Mouse (Mus musculus) T-helper 17 cell (primary cell): Measurements from ENCODE around the gene Map1s.

Source experiments
- in situ Hi-C, 2 experiments: fragments of 300-600 bp; cut with MboI, MseI; formaldehyde crosslinking; loops; 1 replicate in 1 of 2; 2 replicates in 1 of 2; pipeline ENCODE4 v1.15.1; 2025; ENCODE audit warnings: high pct_unique_total_duplicates in 2 of 2

Map1s gene

DNA sequence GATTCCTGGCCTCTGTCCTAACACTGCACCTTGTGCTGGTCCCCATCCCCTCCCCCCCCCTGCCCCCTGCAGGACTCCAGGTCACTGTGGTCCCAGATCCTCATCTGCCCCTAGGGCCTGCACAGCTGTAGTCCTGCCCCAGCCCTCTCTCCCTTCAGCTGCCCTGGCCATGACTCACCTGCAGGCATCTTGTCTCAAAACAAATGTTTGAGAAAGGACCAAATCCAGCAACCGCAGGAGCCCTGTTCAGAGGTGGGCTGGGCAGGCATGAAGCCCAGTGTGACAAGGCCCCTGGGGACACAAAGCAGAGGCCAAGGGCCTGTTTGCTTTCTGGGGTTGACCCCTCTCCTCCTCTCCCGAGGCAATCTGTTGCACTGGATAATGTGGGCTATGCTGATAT is 27.6 kb upstream of the Map1s start:
- in situ Hi-C loops, result no loop called here

DNA sequence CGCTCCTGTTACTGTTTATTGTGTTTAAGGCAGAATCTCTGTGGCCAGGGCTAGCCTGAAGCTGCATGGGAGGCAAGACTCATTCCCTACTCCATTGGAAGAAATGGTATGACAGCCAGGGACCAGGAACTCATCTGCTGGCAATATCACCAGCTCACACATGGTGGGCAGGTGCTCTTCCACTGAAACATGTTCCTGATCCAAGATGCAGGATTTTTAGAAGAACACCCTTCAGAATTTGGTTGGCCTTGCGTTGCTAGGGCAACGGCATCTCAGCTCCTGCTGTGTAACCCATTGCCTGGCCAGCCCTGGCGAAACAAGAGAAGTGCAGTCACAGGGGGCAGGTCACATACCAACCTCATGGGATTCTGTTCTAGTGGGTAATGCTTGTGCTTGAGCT is 26.2 kb upstream of the Map1s start:
- in situ Hi-C loops, result no loop called here

DNA sequence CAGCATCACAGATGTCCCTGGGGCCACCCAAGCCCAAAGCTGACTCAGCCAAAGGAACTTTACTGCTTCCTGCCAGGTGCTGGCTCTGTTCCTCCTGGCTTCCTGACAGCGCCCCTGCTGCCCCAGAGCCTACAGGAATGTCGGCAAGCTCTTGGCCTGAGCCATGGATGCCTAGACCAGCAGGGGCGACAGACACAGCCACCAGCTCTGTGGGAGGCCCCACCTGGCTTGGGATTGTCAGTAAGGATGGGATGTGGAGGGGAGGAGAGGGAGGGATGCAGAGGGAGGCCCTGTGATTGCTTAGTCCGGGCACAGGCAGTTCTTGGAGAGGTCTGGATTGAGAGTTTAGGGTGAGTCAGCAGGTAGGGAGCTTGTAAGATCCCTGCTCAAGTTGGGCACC is 25.6 kb upstream of the Map1s start:
- in situ Hi-C loops, result no loop called here

DNA sequence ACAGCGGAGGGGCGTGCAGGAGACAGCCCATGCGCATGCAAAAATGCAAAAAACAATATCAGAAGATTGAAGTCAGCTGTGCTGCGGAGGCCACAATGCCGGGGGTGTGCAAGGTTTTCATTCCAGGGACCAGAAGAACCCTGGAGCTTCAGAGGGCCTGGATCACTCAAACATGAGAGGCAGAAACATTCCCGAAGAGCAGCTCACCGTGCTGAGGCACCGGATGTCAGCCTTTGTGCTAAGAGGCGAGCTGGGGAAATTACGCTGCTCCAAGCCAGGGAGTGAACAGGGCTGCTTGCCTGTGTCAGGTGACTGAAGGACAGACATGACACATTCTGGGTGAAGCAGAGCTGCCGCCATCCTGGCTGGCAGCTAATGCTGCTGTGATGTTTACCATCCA is 25.2 kb upstream of the Map1s start:
- in situ Hi-C loops, result no loop called here

DNA sequence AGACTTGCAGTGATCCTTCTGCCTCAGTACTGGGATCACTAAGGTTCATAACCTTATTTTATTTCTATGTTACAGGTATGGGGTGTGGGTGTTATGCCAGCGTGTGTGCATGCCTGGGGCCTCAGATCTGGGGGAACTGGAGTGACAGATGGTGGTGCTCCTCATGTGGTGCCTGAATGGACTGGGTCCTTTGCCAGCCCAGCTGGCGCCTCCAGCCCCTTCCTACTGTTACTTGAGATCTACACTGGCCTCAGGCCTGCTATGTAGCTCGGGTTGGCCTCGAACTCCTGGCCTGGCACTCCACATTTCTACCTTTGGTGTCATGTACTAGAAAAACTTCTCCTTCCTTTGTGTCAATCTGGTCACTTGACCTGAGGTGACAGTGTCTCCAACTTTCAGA is 21.5 kb upstream of the Map1s start:
- in situ Hi-C loops, result no loop called here

DNA sequence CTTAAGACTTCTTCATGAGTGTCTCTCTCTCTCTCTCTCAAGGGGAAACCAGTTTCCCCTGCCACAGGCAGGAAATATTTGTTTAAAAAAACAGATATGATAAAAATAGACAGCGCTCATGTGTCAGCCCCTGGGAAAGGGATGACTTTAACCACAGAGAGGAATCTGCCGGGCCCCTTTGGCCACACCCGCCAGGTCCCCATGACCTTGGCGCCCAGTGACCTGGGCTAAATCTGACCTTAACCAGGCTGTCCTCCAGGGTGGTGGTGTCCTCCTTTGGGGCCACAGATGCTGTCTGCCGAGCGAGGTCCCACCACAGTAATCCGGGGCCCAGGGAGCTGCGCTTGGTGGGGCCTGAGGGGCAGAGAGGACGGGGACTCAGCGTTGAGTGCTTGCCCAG is 21.0 kb upstream of the Map1s start:
- in situ Hi-C loops, result no loop called here

DNA sequence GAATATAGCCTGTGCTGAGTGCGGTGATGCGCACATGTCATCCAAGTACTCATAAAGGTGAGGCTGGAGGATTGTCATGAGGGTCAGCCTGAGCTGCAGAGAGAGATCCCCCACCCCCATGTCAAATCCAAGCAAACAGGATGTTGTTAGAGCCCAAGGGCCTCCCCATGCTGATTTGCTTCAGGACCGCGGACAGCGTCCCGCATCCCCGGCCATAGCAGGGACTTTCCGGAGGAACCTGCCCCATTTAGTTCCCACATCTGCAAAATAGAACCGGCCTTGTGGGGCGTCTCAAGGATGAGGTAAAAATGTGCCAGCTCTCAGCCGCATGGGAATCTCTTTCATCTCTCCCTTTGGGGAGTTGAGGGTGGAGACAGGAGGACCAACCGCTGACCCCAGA is 20.1 kb upstream of the Map1s start:
- in situ Hi-C loops, result no loop called here

DNA sequence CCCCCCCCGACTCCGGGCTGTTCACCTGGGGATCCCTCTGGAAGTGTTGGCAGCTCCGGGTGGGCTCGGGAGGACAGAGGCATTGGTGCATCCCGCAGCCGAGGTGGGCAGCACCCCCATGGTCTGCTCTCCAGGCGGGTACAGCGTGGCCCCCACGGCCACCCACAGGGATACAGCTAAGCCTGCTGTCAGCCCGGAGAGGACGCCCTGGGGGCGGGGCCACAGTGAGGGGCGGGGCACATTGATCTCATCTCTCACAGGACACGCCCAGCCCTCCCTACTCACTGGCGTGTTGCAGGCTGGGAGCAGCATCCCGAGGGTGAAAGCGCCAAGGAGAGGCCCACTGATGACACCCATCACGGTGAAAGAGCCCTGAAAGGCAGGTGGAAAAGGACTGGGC is 18.1 kb upstream of the Map1s start:
- in situ Hi-C loops, result no loop called here

DNA sequence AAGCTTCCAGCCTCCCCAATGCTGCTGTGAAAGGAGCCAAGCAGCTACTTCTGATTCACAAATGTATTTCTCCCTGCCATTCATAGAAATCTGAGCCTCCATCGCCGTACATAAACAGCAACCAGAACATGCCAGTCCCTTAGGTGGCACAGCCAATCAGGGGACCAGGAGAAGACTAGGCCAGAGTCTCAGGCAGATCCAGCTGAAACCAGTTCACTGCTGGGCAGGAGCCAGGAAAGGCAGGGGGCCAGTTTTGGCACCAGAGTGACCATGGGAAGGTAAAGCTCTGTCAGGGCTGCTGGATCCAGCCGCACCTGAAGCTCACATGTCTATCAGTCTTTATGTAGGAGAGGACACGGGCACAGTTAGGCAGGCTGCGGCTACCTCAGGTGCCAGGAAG is 15.1 kb upstream of the Map1s start:
- in situ Hi-C loops, result no loop called here

DNA sequence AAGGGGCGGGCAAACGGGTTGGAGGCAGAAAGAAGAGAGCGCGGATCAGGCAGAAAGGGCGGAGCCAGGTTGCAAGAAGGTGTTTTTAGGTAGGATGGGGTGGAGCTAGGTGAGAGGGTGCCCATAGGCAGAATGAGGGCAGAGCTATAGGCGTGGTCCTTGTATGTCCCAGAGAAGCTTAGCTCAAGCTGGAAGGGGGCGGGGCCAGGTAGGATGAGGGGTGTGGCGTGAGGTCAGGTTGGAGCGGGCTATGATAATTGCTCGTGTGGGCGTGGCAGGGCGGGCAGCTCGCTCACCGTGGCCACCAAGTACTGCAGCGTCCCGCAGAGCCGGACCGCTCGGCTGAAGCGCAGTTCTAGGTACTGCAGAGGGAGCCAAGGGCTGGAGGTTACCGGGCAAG is 14.4 kb upstream of the Map1s start:
- in situ Hi-C loops, result no loop called here

DNA sequence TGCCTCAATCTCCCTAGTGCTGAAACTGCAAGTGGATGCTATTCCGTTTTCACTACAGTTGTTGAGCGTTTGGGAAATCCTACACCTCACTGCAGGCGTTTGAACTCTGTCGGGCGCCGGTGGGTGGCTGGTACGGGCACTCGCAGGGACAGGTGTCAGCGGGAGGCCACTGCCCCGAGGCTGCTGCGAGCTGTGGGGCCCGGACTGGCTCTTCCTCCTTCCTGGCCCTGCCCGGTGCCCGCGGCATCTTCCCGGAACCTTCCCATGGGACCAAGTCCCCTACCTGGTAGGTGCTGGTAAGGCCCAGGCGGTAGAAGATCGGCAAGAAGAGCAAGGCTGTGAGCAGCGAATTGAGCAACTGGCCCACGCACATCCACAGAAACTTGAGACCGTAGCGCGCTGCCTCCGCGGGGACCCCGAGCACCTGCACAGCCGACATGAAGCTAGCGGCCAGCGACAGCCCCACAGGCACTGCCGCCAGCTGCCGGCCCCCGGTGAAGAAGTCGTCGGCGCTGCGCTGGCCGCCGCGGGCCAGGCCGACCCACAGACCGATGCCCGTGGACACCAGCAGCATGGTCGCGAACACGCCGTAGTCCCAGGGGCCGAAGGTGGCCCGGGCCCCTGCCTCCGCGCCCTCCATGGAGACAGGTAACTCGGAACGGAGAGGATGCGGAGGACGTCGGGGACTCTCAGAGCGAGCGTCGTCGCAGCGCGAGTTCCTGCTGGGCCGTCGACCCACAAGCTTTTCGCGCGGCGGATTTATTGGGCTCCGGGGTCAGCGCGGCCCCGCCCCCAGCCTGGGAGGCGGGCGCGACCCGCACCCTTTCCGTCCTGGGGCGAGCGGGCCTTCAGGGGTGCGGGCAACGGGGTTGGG is 13.5 kb upstream of the Map1s start, which contains the start of gene Slc5a5:
Gene Slc5a5 (minus strand): TSS at position 736 of the 874 bp plus-strand sequence.
- in situ Hi-C loops, result no loop called here

DNA sequence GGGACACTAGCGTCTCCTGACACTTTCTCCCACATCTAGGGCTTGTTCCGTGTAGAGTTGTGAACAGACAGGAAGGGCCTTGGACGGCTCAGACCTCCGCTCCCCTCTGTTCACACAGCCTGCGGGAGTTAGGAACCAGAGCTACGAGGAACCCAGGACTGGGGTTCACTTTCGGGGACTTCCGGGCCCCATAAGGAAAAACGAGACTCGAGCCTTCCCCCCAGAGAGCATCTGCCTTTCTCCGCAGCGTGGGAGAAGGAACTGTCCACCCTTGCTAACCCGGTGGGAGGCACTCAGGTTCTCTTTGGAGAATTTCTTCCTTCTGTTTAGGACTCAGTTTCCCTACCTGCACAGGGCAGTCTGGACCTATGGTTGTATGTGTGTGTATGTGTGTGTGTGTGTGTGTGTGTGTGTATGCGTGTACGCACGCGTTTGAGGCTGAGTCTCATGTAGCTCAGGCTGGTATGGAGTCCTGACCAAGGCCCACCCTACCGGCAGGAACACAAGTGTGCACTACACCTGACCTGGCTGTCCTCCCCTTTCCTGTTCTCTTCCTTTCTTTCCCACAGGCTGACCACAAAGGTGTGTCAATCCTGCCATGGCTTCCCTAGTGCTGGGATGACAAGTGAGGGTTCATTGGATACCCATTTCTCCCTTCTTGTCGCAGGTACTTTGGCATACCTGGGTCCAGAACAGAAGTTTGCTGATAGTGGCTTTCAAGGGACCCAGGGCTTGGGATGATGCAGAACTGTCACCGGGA is 12.7 kb upstream of the Map1s start:
- in situ Hi-C loops, result no loop called here

DNA sequence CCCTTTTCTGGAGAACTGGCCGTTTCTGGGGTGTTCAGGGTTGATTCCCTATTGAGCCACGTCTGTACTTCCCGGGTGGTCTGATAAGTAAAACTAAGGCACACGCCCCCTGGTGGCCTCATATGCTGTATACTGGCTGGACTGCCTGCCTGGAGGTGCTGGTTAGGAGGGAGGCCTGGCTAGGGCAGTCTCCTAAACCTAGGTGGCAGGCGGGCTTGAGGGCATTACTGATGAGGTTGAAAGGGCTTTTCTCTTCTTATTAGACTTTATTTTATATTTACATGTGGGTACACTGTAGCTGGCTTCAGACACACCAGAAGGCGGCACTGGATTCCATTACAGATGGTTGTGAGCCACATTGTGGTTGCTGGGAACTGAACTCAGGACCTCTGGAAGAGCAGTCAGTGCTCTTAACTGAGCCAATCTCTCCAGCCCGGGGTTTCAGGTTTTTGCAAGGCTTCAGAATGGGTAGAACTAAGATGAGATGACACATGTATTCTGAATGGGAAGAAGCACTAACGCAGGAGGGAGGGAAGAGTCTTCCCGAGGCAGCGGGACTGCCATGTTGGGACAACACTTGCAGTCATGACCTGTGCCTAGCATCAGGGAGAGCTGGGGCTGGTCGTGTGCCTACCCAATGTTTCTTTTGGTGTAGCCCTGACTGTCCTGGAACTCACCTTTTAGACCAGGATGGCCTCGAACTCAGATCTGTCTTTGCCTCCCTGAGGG is 11.9 kb upstream of the Map1s start:
- in situ Hi-C loops, result no loop called here

DNA sequence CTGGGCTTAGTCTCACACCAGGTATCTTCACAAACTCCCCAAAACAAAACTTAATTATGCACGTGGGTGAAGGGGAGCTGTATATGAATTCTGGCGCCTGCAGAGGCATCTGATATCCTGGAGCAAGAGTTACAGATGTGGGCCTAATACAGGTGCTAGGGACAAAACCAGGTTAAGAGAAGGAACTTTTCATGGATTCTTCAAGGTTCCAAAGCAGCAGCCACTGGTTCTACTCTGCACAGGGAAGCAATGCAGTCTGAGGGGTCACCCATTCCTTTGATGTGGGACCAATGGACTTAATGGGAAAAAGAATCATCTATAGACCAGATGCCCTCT is 11.4 kb upstream of the Map1s start:
- in situ Hi-C loops, result no loop called here

DNA sequence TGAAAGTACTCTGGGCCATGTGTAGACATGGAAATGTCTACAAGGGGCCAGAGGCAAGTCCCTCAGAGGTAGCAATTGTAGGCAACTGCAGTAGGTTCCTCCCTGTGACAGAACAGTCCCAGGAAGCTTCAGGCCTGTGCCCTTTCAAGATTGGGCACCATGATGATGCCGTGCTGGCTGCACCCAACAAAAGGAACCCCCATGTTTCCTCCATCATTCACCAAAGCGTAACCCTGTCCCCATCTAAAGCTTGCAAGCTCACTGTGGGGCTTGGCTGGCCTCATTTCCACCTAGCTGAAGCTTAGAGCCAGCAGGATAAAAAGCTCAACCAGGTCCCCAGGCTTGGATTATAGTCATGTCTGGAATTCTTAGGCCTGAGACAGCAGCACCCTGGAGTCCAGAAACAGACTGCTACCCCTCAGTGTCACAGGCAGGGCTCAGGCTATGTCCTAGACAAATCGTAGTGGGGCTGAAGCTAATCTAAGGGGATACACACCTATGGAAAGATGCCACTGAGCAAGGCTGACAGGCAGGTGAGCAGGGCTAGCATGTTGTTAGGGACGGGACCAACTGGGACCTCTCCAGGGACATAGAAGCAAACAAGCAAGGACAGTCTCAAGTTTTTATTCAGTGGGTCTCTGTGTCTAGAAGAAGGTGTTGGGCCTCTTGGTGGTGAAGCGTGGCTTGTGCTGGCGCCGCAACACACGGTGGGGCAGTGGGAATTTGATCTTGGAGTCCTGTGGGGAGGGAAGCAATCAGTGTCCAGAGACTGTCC is 10.8 kb upstream of the Map1s start:
- in situ Hi-C loops, result loop anchor here in 1 of 2 experiments (5.0 kb wide), 1 partner anchor 477 kb away; the partner anchor contains the start of gene Ocel1

DNA sequence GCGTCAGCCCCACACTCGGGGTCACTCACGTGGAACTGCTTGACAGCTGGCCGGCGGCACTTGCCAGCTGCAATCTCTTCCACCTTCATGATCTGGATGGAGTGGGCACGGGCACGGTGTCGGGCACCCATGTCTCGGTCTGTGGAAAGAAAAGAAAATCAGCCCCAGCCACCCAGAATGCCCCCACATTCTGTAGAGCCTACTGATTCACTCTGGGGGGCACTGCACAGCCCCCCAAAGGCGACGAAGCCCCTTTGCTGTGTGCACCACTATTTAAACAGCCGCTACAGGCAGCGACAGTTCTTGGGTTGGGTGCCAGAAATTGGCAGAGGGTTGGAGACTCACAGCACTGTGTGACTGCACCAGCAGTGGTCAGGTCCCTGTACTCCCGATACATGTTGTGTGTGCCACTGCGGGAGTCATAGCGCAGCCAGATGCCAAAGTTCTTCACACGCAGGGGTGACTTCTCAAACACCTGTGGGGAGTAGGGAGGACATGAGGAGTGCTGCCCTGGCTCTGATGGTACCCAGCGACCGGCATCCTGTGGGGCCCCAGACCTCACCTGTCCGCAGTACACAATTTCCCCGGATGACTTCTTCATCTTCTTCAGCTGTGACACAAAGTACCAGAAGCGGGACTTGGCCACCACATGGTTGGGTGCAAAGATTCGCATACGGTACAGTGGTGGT is 10.0 kb upstream of the Map1s start:
- in situ Hi-C loops, result loop anchor here in 1 of 2 experiments (5.0 kb wide), 1 partner anchor 477 kb away; the partner anchor contains the start of gene Ocel1

DNA sequence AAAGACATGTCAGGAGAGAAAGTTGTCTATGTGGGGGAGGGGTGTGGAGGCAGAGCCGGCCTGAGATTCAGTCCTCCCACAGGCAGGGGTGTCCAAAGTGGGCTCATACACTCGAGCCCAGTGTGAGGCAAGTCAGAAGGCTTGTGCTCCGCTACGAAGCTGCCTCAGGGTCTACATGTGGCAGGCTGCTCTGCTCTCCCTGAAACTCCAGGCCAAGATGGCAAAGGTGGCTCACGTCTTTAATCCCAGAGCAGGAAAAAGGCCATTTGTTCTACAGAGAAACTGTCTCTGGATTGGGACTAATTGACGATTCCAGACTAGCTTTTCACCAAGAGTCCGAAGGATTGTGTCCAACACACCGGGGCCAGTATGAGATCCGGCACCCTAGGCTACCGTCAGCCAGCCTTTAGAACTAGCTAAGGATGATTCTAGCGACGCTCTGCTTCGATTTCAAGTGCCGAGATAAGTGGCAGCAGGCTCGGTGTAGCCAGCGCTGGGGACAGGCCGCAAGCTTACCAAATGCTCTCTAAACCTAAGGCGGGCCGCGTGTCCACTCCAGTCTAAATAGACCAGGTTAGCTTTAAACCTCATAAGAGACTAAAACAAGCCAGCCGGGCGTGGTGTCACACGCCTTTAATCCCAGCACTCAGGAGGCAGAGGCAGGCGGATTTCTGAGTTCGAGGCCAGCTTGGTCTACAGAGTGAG is 9.3 kb upstream of the Map1s start:
- in situ Hi-C loops, result loop anchor here in 1 of 2 experiments (5.0 kb wide), 1 partner anchor 476 kb away; the partner anchor contains the start of gene Ocel1

DNA sequence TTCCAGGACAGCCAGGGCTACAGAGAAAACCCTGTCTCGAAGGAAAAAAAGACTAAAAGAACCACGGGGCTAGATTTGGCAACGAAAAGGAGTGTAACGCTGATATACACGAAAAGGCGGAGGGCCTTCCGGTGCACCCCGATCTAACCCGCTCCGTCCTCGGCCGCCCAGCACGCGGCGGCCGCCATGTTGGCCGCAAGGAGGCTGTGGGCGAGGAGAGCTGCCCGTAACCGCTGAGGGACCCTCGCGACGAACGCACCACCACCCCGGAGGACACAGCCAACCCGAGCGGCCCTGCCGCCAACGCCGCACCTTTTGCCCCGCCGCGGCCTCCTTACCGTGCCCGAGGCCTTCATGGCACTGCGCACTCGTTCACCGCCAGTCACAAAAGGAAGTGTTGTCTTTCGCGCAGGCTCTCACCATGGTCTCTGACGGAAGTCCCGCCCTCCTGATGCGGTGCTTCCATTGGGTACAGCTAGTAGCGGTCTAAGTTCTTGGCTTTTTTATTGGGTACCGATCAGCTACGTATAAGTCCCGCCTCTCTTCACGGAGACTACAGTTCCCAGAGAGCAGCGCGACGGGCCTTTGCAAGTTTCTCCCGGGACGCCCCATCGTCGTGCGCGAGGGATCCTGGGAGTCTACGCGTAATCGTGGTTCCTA is 8.6 kb upstream of the Map1s start, which contains the start of gene Rpl18a:
Gene Rpl18a (minus strand): TSS at position 392 of the 660 bp plus-strand sequence.
- in situ Hi-C loops, result loop anchor here in 1 of 2 experiments (5.0 kb wide), 1 partner anchor 475 kb away; the partner anchor contains the start of gene Ocel1
